8 mouse cellular contexts compared by ENCODE assay signal in the genomic region with DNA sequence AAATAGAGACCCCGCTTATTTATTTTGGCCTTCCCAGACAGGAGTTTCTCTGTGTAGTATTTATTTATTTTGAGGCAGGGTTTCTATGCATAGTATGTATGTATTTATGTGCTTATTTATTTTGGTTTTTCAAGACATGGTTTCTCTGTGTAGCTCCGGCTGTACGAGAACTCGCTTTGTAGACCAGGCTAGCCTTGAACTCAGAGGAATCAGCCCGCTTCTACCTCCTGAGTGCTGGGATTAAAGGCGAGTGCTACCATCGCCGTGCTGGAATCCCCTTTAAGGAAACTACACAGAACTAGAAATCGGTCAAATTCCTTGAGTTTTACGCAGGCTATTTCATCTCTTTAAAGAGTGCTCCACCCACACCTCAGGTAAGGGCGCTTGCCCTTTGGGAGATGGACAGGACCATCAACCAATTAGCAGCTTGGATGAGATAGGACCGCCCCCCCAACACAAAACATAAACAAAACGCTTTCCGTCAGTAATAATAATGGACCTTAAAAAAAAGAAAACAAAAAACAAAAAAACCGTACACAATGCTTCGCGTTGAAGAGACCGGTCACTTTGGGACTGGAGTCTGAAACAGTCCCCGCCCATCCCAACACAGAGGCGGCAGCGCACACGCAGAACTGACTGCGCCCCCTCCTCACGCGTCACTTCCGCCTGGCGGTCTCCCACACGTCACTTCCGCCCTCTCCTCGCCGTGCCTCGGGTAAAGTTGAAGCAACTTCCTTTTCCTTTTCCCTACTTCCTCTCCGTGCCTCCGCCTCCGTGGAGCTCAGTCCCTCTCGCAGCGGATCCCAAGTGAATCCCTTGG. TPM values are rescaled to one million over a fixed set of nuclear protein-coding genes. Genes with fewer than 3 reads are reported as not detected.
DNase-seq lines count a peak whose midpoint lies in the region; ATAC-seq lines count a peak whose summit lies in the region.

A gene (plus strand): TSS at position 688 of the 820 bp plus-strand sequence.

- peak; percentile 95 for DNase-seq in 3134 (ENCODE audit: extremely low read depth, insufficient read length, low spot score)
- peak; percentile 94 for DNase-seq in adrenal gland, postnatal 25 days
- peak; percentile 99 for DNase-seq in heart, adult 11 months
- peak; percentile 96 for DNase-seq in kidney, adult 18-20 months
- DNase-seq in limb, embryonic 11.5 days (ENCODE audit: low spot score), result peak; percentile 96
- peak; percentile 98 for DNase-seq in midbrain, embryonic 14.5 days
- DNase-seq in spleen, postnatal 10 days (ENCODE audit: low spot score in 2 of 2), result peak; percentile 92 to 95

- no peaks in the 10 kb centered on the region for H3K27me3 ChIP-seq in embryonic facial prominence, embryonic 12.5 days
- no peaks in the 10 kb centered on the region for H3K27me3 ChIP-seq in limb, embryonic 11.5 days (ENCODE audit: control insufficient read depth, insufficient read depth, low read length)
- no peaks in the 10 kb centered on the region for H3K27me3 ChIP-seq in midbrain, embryonic 14.5 days (ENCODE audit: control insufficient read depth, insufficient read depth, low read length)

- 4% methylated on average over 37 of the region's 37 CpGs for WGBS in embryonic facial prominence, embryonic 12.5 days
- WGBS in limb, embryonic 11.5 days, result 3% methylated on average over 37 of the region's 37 CpGs
- WGBS in midbrain, embryonic 14.5 days, result 4% methylated on average over 37 of the region's 37 CpGs

- no peaks in the 10 kb centered on the region for H3K9me3 ChIP-seq in embryonic facial prominence, embryonic 12.5 days
- no peaks in the 10 kb centered on the region for H3K9me3 ChIP-seq in limb, embryonic 11.5 days (ENCODE audit: control insufficient read depth, low read length)
- H3K9me3 ChIP-seq in midbrain, embryonic 14.5 days (ENCODE audit: control insufficient read depth, low read length), result no peaks in the 10 kb centered on the region

- peak; percentile 96 for ATAC-seq in embryonic facial prominence, embryonic 12.5 days (ENCODE audit: insufficient number of reproducible peaks, insufficient read depth, low FRiP score, low TSS enrichment)
- ATAC-seq in limb, embryonic 11.5 days (ENCODE audit: insufficient number of reproducible peaks, low FRiP score, low TSS enrichment, low read depth), result peak; percentile 98
- ATAC-seq in midbrain, embryonic 14.5 days (ENCODE audit: low FRiP score, low TSS enrichment), result peak; percentile 97

- H3K9ac ChIP-seq in embryonic facial prominence, embryonic 12.5 days, result peak within 1 kb of the TSS; percentile 84
- peak within 1 kb of the TSS; percentile 86 for H3K9ac ChIP-seq in limb, embryonic 11.5 days (ENCODE audit: low read length)
- H3K9ac ChIP-seq in midbrain, embryonic 14.5 days (replicated peaks; ENCODE audit: low read length), result peak within 1 kb of the TSS; percentile 75

- H3K4me3 ChIP-seq in embryonic facial prominence, embryonic 12.5 days, result peak within 1 kb of the TSS; percentile 84
- H3K4me3 ChIP-seq in limb, embryonic 11.5 days (ENCODE audit: low read depth, low read length), result peak within 1 kb of the TSS; percentile 91
- peak within 1 kb of the TSS; percentile 60 for H3K4me3 ChIP-seq in midbrain, embryonic 14.5 days (replicated peaks; ENCODE audit: low read depth, low read length)

- H3K27ac ChIP-seq in embryonic facial prominence, embryonic 12.5 days, result peak within 1 kb of the TSS; percentile 91
- H3K27ac ChIP-seq in limb, embryonic 11.5 days (replicated peaks; ENCODE audit: low read depth, low read length), result peak within 1 kb of the TSS; percentile 36; the same call in 1 of the 2 replicates
- peak within 1 kb of the TSS; percentile 78 for H3K27ac ChIP-seq in midbrain, embryonic 14.5 days (replicated peaks; ENCODE audit: low read depth, low read length)

- H3K4me2 ChIP-seq in embryonic facial prominence, embryonic 12.5 days (replicated peaks), result peak within 1 kb of the TSS; percentile 54
- peak within 1 kb of the TSS; percentile 82 for H3K4me2 ChIP-seq in limb, embryonic 11.5 days (ENCODE audit: low read depth, severe bottlenecking)
- peak within 1 kb of the TSS; percentile 77 for H3K4me2 ChIP-seq in midbrain, embryonic 14.5 days (ENCODE audit: low read length)

- H3K4me1 ChIP-seq in embryonic facial prominence, embryonic 12.5 days, result 0 out of 2 replicates have a peak, but pooled peaks cover 6% of the 10 kb centered on the region
- H3K4me1 ChIP-seq in limb, embryonic 11.5 days (ENCODE audit: control insufficient read depth, insufficient read depth, low read length), result no peaks in the 10 kb centered on the region
- H3K4me1 ChIP-seq in midbrain, embryonic 14.5 days (ENCODE audit: control insufficient read depth, insufficient read depth, low read length), result 0 out of 2 replicates have a peak, but pooled peaks cover 8% of the 10 kb centered on the region

- peaks cover 20% of the 10 kb centered on the region for H3K36me3 ChIP-seq in embryonic facial prominence, embryonic 12.5 days
- H3K36me3 ChIP-seq in limb, embryonic 11.5 days (ENCODE audit: control insufficient read depth, insufficient read depth, low read length), result peaks cover 2% of the 10 kb centered on the region; the same call in 1 of the 2 replicates
- H3K36me3 ChIP-seq in midbrain, embryonic 14.5 days (ENCODE audit: control insufficient read depth, insufficient read depth, low read length), result peaks cover 29% of the 10 kb centered on the region

RNA-seq across cellular contexts. Expression of the gene that starts here (rescaled TPM):
- total RNA-seq in adrenal gland, postnatal 25 days (2021), result 51.6 and 53.0 TPM in 2 replicates
- 53.4 and 56.3 TPM in 2 replicates for polyA plus RNA-seq in embryonic facial prominence, embryonic 12.5 days (2016; fragmentation: Nextera tagmentation; extraction: Ambion mirVana)
- polyA plus RNA-seq in limb, embryonic 11.5 days (2014; fragmentation: Nextera tagmentation; extraction: Ambion mirVana), result 67.5 and 76.1 TPM in 2 replicates
- 58.4 and 74.0 TPM in 2 replicates for polyA plus RNA-seq in midbrain, embryonic 14.5 days (2014; fragmentation: Nextera tagmentation; extraction: Ambion mirVana)

Comparison
In these comparisons a context has a peak if more than half of its experiments do, and no peak if none do; other contexts are left out.
1. Peak in every context shown above with its lines: DNase-seq, ATAC-seq, H3K4me3 ChIP-seq and H3K27ac ChIP-seq.
2. H3K27ac ChIP-seq: peak in every context shown above with its lines; median percentile 91 in embryonic facial prominence, embryonic 12.5 days; 78 in midbrain, embryonic 14.5 days; 36 in limb, embryonic 11.5 days.